Mouse (Mus musculus): ENCODE data around the gene Morn1. TPM values are rescaled to one million over a fixed set of nuclear protein-coding genes. Genes with fewer than 3 reads are reported as not detected.
A peak's percentile ranks its signal among the peaks of the same experiment; 100 is the strongest.

The Morn1 gene
- polyA plus RNA-seq, 2 experiments: 4.7 to 7.9 TPM

GRCm38 (mm10) chr4:155090147-155090546, 3.8 kb downstream of the Morn1 start:
- no peak overlapping the region for H3K4me2 ChIP-seq (replicated peaks; ENCODE audit: low read depth, low read length, severe bottlenecking)
- WGBS: 96% methylated on average over 4 of the region's 4 CpGs
- no peak for ATAC-seq (ENCODE audit: low FRiP score, low read depth)
- H3K27ac ChIP-seq (replicated peaks; ENCODE audit: low read depth, low read length): no peak overlapping the region
- TF ChIP-seq POLR2A (IDR thresholded peaks at IDR 0.05; ENCODE audit: borderline replicate concordance, extremely low read depth, insufficient read depth, insufficient read length): no peak
- no peak overlapping the region for H3K4me3 ChIP-seq (replicated peaks; ENCODE audit: low read length)
- no peak overlapping the region for H3K9ac ChIP-seq (ENCODE audit: low read depth, low read length, severe bottlenecking)
- H3K4me1 ChIP-seq (ENCODE audit: control insufficient read depth, insufficient read depth, low read length): peaks cover 12% of the 10 kb centered on the region
- H3K36me3 ChIP-seq (ENCODE audit: control insufficient read depth, insufficient read depth, low read length): peaks cover 18% of the 10 kb centered on the region
- no peak for DNase-seq (ENCODE audit: low spot score)
- no peaks in the 10 kb centered on the region for H3K27me3 ChIP-seq (ENCODE audit: control insufficient read depth, insufficient read depth, low read length)
- H3K9me3 ChIP-seq (ENCODE audit: control insufficient read depth, low read length): no peaks in the 10 kb centered on the region

DNA sequence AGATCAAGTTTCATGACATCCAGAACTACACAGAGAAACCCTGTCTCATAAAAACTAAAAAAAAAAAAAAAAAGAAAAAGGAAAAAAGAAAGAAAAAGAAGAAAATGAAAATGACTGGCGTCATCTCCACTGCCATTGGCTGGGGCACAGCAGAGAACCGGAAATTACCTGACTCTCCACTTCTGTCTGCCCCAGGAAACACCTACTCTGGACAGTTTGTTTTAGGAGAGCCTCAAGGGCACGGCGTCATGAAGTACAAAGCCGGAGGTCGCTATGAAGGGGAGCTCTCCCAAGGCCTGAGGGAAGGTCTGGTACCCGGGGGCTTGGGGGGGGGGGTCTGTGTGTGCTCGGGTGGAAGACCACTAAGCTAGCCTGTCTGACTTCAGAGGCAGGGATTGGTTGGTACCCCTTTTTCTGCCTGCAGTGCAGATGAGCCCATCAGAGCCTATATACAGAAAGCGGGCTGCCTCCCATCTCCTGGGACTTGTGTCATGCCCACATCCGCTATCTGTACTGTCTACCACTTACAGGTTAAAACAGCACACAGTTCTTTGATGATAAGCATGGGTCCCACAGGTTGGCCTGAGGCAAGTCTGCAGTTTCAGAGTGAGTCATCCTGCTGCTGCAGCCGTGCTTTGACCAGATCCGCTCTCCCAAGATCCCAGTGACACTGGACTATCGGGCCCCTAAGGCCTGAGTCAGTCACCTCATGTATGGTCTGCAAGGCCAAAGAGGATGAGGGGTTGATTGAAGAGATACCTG, 4.5 kb downstream of the Morn1 start:
- Histone ChIP-seq H3K9ac (ENCODE audit: low read depth, low read length, severe bottlenecking) (no peak overlapping the region), H3K27ac (replicated peaks; ENCODE audit: low read depth, low read length) (no peak overlapping the region), H3K9me3 (ENCODE audit: control insufficient read depth, low read length) (no peaks in the 10 kb centered on the region), H3K4me2 (replicated peaks; ENCODE audit: low read depth, low read length, severe bottlenecking) (no peak overlapping the region), H3K4me3 (replicated peaks; ENCODE audit: low read length) (no peak overlapping the region), H3K4me1 (ENCODE audit: control insufficient read depth, insufficient read depth, low read length) (peaks cover 12% of the 10 kb centered on the region), H3K36me3 (ENCODE audit: control insufficient read depth, insufficient read depth, low read length) (peaks cover 18% of the 10 kb centered on the region), H3K27me3 (ENCODE audit: control insufficient read depth, insufficient read depth, low read length) (no peaks in the 10 kb centered on the region)
- no peak for TF ChIP-seq POLR2A (IDR thresholded peaks at IDR 0.05; ENCODE audit: borderline replicate concordance, extremely low read depth, insufficient read depth, insufficient read length)
- no peak for ATAC-seq (ENCODE audit: low FRiP score, low read depth)
- 93% methylated on average over 13 of the region's 13 CpGs for WGBS
- DNase-seq (ENCODE audit: low spot score): no peak

- DNase-seq (ENCODE audit: low spot score) (no peak), ATAC-seq (ENCODE audit: low FRiP score, low read depth) (no peak)
- no peaks in the 10 kb centered on the region for H3K27me3 ChIP-seq (ENCODE audit: control insufficient read depth, insufficient read depth, low read length)
- no peak overlapping the region for H3K4me3 ChIP-seq (replicated peaks; ENCODE audit: low read length)
- no peak overlapping the region for H3K4me2 ChIP-seq (replicated peaks; ENCODE audit: low read depth, low read length, severe bottlenecking)
- H3K9ac ChIP-seq (ENCODE audit: low read depth, low read length, severe bottlenecking): no peak overlapping the region
- 87% methylated on average over 19 of the region's 19 CpGs for WGBS
- H3K36me3 ChIP-seq (ENCODE audit: control insufficient read depth, insufficient read depth, low read length): peaks cover 18% of the 10 kb centered on the region
- peaks cover 4% of the 10 kb centered on the region; the same call in 1 of the 2 replicates for H3K4me1 ChIP-seq (ENCODE audit: control insufficient read depth, insufficient read depth, low read length)
- no peak for TF ChIP-seq POLR2A (IDR thresholded peaks at IDR 0.05; ENCODE audit: borderline replicate concordance, extremely low read depth, insufficient read depth, insufficient read length)
- H3K27ac ChIP-seq (replicated peaks; ENCODE audit: low read depth, low read length): no peak overlapping the region
- no peaks in the 10 kb centered on the region for H3K9me3 ChIP-seq (ENCODE audit: control insufficient read depth, low read length)
Observed at GRCm38 (mm10) chr4:155092718-155093430, 6.5 kb downstream of the Morn1 start.

DNA sequence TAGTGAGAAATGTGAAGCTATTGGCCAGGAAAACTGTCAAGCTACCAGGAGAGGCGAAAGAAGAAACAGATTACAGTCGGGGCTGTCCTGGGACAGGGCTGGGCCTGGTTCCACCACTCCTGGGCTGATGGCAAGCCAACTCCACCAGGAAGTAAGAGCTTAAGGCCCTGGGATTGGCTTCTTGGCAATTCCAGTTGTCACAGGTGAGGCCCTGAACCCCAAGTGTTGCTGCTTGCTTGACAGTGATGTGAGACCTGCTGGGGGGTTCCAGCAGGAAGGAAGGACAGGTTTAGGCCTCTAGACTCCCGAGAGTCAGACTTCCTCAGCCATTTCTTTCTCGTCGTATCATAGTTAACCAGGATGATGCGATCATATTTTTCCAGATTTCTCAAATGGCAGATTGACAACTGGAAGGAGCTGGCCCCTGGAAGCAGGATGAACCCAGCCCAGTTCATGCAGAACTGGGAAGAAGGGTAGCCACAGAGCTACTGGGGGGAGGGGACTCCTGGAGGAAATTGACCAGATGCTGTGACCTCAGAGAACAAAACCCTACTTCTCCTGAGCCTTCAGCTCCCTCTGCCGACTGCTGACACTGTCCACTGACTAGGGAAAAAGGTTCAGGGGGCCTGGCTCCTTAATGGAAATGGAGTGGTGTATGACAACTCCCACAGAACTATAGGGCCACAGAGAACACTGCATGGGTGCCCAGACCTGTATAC, 7.2 kb downstream of the Morn1 start:
- WGBS: 78% methylated on average over 7 of the region's 7 CpGs
- Histone ChIP-seq H3K9me3 (ENCODE audit: control insufficient read depth, low read length) (no peaks in the 10 kb centered on the region), H3K4me1 (ENCODE audit: control insufficient read depth, insufficient read depth, low read length) (peaks cover 4% of the 10 kb centered on the region; the same call in 1 of the 2 replicates), H3K9ac (ENCODE audit: low read depth, low read length, severe bottlenecking) (no peak overlapping the region), H3K36me3 (ENCODE audit: control insufficient read depth, insufficient read depth, low read length) (peaks cover 18% of the 10 kb centered on the region), H3K4me3 (replicated peaks; ENCODE audit: low read length) (no peak overlapping the region), H3K27ac (replicated peaks; ENCODE audit: low read depth, low read length) (no peak overlapping the region), H3K4me2 (replicated peaks; ENCODE audit: low read depth, low read length, severe bottlenecking) (no peak overlapping the region), H3K27me3 (ENCODE audit: control insufficient read depth, insufficient read depth, low read length) (no peaks in the 10 kb centered on the region)
- DNase-seq (ENCODE audit: low spot score) (no peak), ATAC-seq (ENCODE audit: low FRiP score, low read depth) (no peak)
- TF ChIP-seq POLR2A (IDR thresholded peaks at IDR 0.05; ENCODE audit: borderline replicate concordance, extremely low read depth, insufficient read depth, insufficient read length): no peak

DNA sequence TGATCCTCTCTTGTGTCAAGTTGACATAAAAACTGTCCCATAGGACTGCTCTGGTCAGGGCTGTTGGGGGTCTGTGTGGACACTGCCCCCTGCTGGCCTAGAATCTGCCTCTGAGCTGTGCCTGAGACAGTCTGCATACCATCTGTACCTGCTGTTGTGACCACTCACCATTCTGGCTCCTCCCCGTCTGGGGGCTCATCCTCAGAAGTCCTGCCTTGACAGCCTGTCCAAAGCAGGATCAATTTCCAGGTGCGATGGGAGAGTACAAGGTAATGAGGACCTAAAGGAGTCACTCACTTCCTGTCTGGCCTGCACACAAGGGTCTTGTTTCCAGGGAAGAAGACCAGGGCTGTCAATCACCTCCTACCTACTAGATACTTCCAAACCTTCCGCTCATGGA, 8.2 kb downstream of the Morn1 start:
- DNase-seq (ENCODE audit: low spot score) (no peak), ATAC-seq (ENCODE audit: low FRiP score, low read depth) (0 out of 2 replicates have a peak, but pooled peaks have one; percentile 9)
- H3K9ac ChIP-seq (ENCODE audit: low read depth, low read length, severe bottlenecking): no peak overlapping the region
- no peak overlapping the region for H3K4me2 ChIP-seq (replicated peaks; ENCODE audit: low read depth, low read length, severe bottlenecking)
- peaks cover 4% of the 10 kb centered on the region; the same call in 1 of the 2 replicates for H3K4me1 ChIP-seq (ENCODE audit: control insufficient read depth, insufficient read depth, low read length)
- WGBS: 62% methylated on average over 3 of the region's 3 CpGs
- no peak for TF ChIP-seq POLR2A (IDR thresholded peaks at IDR 0.05; ENCODE audit: borderline replicate concordance, extremely low read depth, insufficient read depth, insufficient read length)
- peaks cover 10% of the 10 kb centered on the region for H3K36me3 ChIP-seq (ENCODE audit: control insufficient read depth, insufficient read depth, low read length)
- no peak overlapping the region for H3K4me3 ChIP-seq (replicated peaks; ENCODE audit: low read length)
- no peaks in the 10 kb centered on the region for H3K27me3 ChIP-seq (ENCODE audit: control insufficient read depth, insufficient read depth, low read length)
- H3K27ac ChIP-seq (replicated peaks; ENCODE audit: low read depth, low read length): 0 out of 2 replicates have a peak overlapping the region, but pooled peaks have one; percentile 26
- H3K9me3 ChIP-seq (ENCODE audit: control insufficient read depth, low read length): no peaks in the 10 kb centered on the region
